Mouse (Mus musculus) layer of hippocampus, adult 11-12 months (tissue): ENCODE measurements around the gene Atp6v1g2.
"Not testable (repeated sequence)": the region's sequence is repeated elsewhere in the genome, so short reads cannot be mapped to it uniquely, and the experiment has no call there.

ENCODE experiments used
- DNase-seq: peaks from one replicate; pipeline ENCODE4 v3.0.0; 2022; ENCODE audit warnings: low spot score

Atp6v1g2 gene

GRCm38 (mm10) chr17:35202442-35202841 lies 31.0 kb upstream of the Atp6v1g2 start:
- no peak for DNase-seq

GRCm38 (mm10) chr17:35204494-35205379 lies 28.7 kb upstream of the Atp6v1g2 start, which contains the start of gene Lta:
Gene Lta (minus strand): TSS chr17:35205351.
- DNase-seq, result no peak

GRCm38 (mm10) chr17:35205380-35205769 lies 28.1 kb upstream of the Atp6v1g2 start:
- DNase-seq, result no peak

GRCm38 (mm10) chr17:35209785-35210535 lies 23.5 kb upstream of the Atp6v1g2 start:
- no peak for DNase-seq

GRCm38 (mm10) chr17:35210593-35210992 lies 22.9 kb upstream of the Atp6v1g2 start:
- DNase-seq, result no peak

- DNase-seq, result no peak
These were observed 20.4 kb upstream of the Atp6v1g2 start for GRCm38 (mm10) chr17:35213071-35213470.

- no peak for DNase-seq
These were observed 14.8 kb upstream of the Atp6v1g2 start for GRCm38 (mm10) chr17:35218516-35219193.

- peak; percentile 36 for DNase-seq
These were observed 13.8 kb upstream of the Atp6v1g2 start for GRCm38 (mm10) chr17:35219601-35220041.

- DNase-seq, result no peak
These were observed 13.1 kb upstream of the Atp6v1g2 start, which contains the start of gene Gm16181 for GRCm38 (mm10) chr17:35220156-35220952. Gene Gm16181 (plus strand): TSS chr17:35220834.

- no peak for DNase-seq
These were observed 11.2 kb upstream of the Atp6v1g2 start for GRCm38 (mm10) chr17:35222299-35222698.

- DNase-seq, result no peak
These were observed 8.8 kb upstream of the Atp6v1g2 start for GRCm38 (mm10) chr17:35224641-35225040.

- no peak for DNase-seq
These were observed 8.0 kb upstream of the Atp6v1g2 start for GRCm38 (mm10) chr17:35225456-35225855.

- DNase-seq, result no peak
These were observed 6.9 kb upstream of the Atp6v1g2 start for GRCm38 (mm10) chr17:35226561-35227046.

- no peak for DNase-seq
These were observed 2.4 kb upstream of the Atp6v1g2 start for GRCm38 (mm10) chr17:35231022-35231421.

- DNase-seq, result peak; percentile 88
These were observed 1.4 kb upstream of the Atp6v1g2 start for GRCm38 (mm10) chr17:35232043-35232442.

GRCm38 (mm10) chr17:35232659-35233058 lies 801 bp upstream of the Atp6v1g2 start:
- no peak for DNase-seq

GRCm38 (mm10) chr17:35234090-35234489 lies 630 bp downstream of the Atp6v1g2 start:
- DNase-seq, result not testable (repeated sequence)

GRCm38 (mm10) chr17:35234903-35235302 lies 1.4 kb downstream of the Atp6v1g2 start:
- DNase-seq, result peak; percentile 46

GRCm38 (mm10) chr17:35235614-35236389 lies 2.3 kb downstream of the Atp6v1g2 start, which contains the start of gene Nfkbil1:
Gene Nfkbil1 (minus strand): TSS chr17:35235792.
- DNase-seq, result peak; percentile 95

- DNase-seq, result peak; percentile 99
These were observed 2.9 kb downstream of the Atp6v1g2 start for GRCm38 (mm10) chr17:35236390-35236746.
